Mouse (Mus musculus): ENCODE data around the gene Hoxa1.

Hoxa1 gene

DNA sequence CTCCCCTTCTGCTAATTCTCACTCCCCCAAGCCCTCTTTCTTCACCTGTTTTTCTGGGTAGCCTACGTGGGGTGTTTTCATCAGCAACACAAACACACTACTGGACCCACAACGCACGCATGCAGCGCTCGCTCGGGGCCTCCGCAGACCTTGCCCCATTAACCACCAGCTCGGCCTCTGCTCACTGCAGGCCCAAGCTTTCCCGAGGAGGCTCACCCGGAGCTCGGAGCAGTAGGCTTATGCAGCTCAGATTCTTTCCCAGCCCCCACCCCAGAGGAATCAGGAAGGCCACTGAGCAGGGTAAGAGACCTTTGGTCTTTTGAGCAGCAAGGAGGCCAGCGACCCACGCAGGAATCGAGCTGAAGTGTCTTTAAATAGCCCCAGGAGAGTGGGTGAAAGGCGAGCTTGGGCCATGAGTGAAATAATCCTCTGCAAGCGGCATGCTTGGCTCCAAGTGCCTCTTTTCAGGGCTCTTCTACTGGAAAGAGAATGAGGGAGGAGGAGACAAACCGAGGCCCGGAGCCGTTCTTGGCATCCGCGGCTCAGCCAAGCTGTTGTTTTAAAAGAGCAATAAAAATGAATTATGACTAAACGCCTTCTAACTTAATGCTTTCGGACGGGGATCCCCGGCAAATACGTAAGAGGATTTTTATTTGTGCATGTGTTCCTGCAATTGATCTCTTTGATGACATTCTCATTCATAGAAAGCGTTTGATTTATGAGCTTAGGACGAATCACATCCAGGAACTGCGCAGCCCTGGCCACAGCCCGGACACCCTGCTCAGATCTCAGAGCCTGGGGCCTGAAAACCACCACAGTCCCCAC lies 2.6 kb upstream of the Hoxa1 start:
- peak; percentile 50 for DNase-seq (ENCODE audit: extremely low read depth, insufficient read length, low spot score)

DNA sequence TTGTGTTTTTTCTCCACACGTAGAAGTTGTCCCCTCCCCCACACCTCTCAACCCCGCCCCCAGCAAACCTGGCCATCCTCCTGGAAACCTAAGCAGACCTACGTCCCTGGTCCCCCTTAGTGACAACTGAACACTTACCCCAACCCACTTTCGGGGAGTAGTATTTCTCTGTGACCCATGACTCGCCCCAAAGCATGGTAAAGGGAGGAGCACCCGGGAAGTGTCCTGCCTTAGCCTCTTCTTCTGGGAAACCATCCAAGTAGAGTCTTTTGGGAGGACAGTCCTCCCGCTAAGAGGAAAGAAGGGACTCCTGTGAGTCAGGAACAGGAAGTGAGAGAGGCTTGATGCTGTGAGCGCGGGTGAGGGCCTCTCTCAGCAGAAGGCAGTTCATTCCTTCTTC lies 1.9 kb upstream of the Hoxa1 start:
- DNase-seq (ENCODE audit: extremely low read depth, insufficient read length, low spot score), result peak; percentile 67

DNA sequence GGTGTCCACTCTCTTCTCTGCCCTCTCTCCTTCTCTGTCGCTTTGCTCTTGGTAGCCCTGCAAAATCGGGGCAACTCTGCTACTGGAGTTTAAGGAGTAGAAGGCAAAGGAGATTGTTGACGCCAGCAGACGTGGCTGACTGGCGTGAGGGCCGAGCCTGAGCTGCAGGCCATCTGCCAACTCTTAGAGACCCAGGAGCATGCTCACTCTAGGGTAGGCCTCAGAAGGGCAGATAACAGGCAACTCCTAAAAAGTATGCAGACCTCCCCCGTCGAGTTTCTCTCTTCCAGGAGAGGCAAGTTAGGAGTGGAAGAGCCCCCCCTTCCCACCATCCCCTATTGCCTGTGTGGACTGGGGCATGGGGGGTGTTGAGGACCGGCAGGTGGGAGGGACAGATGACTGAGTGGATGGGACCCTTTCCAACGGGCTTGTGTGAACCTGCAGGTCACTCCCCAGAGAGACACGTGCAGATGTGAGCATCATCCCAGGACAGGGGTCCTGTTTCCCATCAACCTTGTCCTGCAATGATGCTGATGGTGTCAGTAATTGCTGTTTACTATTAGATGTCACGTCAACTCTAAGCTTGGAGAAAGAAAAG lies 1.1 kb upstream of the Hoxa1 start:
- peak; percentile 61 for DNase-seq (ENCODE audit: extremely low read depth, insufficient read length, low spot score)

DNA sequence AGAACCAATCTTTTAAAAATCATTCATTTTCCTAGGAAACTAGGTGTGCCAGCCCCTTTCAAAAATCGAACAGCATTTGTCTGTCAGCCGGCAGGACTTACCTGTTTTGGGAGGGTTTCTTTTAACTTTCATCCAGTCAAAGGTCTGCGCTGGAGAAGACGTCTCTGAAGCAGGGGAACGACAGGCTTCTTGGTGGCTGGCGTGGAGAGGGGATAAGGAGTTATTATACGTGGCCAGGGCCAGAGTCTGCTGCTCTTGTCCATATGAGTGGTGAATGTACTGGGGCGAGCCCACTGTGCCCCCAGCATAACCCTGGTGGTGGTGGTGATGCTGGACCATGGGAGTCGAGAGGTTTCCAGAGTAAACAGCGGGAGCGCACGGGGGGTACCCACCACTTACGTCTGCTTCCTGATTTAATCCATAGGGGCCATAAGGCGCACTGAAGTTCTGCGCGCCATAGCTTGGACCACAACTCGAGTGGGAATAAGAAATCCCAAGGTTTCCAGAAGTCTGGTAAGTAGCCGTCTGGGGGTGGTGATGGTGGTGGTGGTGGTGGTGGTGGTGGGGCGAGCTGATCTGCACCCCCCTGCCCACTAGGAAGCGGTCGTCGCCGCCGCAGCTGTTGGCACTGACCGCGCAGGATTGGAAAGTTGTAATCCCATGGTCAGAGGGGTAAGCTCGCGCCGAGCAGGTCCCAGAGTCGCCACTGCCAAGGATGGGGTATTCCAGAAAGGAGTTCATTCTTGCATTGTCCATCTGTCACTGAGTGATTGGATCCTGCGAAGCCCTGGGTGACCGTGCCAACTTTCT lies 446 bp downstream of the Hoxa1 start:
- no peak for DNase-seq (ENCODE audit: extremely low read depth, insufficient read length, low spot score)

DNA sequence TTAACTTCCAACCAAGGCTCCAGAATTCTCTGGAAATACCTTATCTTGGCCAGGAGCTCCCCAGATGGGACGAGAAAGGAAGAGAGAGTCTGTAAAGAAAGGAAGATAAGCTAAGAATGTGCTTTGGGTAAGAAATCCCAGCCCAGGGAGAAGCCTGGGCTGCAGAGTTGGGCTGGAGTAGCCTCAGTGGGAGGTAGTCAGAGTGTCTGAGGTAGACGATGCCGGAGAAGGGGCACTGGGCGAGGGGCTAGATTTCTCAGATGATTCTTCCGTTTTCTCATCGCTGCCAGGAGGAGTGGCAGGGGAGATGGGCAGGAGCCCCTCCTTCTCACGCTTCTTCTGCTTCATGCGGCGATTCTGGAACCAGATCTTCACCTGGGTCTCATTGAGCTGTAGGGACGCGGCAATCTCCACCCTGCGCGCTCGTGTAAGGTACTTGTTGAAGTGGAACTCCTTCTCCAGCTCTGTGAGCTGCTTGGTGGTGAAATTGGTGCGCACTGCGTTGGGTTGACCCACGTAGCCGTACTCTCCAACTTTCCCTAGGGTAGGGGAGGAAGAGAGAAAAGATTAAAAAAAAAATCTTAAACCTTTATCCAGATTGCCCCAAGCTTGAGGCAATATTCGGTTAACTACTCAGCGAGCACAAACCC lies 1.4 kb downstream of the Hoxa1 start:
- DNase-seq (ENCODE audit: extremely low read depth, insufficient read length, low spot score), result no peak

DNA sequence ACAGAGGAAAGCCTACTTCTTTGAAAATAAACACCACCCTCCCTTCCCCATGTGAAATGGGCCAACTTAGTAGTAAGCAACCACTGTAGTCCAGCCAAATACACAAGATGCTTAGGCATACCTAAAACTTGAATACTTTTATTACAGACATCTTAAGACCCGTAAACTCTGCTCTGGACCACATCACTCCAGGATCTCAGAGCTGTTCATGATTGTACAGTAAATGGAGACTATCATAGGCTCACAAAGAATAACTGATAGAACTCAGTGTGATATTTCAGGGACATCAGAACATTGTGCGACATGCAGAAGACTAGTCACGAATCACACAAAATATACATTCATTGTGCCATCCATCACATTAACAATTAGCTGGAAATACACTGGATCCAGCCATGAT lies 2.6 kb downstream of the Hoxa1 start:
- no peak for DNase-seq (ENCODE audit: extremely low read depth, insufficient read length, low spot score)

DNA sequence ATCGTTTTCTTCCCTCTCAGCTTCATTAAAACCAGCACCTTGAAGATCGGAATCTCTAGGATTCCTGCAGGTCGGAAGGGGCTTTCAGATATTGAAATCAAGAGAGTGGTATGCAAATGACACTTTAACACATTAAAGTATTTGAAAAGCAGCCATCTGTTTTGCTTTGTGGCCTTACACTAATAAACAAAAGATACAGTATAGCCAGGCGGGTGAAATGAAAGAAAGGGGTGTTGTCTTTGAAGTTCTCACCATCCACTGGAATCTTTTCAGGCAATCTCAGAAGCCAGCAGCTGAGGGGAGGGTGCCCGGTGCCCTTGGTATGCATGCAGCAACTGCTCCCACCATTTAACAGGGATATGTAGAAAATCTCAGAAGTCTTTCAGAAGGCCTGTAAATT lies 4.1 kb downstream of the Hoxa1 start:
- DNase-seq (ENCODE audit: extremely low read depth, insufficient read length, low spot score), result no peak

DNA sequence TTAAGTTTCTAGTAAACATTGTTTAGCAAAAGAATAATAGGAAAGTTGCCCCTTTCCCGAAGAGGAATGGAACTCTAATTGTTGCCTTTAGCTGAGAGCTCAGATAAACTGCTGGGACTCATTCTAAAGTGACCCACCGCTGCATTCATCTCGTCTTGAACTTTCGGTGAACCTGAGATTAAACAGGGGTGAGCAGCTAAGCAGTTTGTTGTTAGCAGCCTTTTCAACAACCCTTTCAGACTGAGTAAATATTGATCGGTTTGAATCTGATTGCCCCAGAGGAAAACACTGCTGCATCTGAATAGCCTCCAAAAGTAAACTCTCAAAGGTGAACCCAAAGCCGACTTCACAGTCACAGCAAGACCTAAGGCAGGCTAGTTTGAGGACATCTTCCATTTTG lies 4.8 kb downstream of the Hoxa1 start:
- DNase-seq (ENCODE audit: extremely low read depth, insufficient read length, low spot score), result no peak

DNA sequence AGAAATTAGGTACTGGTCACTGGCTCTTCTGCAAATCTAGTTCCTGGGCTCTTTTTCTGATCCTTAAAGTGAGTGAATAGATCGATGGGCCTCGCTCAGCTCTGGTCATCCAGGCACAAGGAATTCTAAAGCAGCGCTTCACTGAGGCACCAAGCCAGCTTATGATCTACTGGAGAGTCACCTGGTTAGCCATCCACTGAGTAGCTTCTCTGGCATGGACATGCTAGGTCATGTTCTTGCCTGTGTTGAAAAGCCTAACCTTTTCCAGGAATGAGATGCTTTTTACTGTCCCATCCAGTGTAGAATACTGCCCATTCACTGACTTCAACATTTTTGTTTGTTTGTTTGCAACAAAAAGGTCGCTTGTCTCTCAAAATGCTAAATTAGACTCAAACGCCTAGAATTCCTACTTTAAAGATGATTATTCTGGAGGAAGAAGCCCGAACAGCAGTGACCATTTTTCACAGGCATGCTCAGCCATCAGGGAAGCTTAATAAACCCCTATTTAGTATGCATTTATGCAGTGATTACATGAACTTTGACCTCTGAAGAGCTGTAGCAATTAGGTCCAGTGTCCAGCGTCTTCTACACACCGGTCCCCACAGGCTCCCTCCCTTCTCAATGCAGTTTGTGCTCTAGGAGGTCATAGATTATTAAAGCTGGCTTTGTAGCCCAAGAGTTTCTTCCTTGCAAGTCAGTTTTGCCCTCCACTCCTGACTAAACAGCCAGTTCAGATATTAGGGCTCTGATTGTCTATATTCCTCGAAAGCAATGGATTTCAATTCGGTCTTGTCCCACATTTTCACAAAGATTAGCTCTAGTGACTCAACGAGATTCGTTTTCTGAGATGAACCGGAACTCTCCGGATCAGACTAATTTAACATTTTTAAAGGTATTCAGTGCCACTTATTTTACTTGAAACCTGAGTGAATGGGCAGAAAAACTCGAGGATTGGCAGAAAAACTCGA lies 5.6 kb downstream of the Hoxa1 start:
- no peak for DNase-seq (ENCODE audit: extremely low read depth, insufficient read length, low spot score)

DNA sequence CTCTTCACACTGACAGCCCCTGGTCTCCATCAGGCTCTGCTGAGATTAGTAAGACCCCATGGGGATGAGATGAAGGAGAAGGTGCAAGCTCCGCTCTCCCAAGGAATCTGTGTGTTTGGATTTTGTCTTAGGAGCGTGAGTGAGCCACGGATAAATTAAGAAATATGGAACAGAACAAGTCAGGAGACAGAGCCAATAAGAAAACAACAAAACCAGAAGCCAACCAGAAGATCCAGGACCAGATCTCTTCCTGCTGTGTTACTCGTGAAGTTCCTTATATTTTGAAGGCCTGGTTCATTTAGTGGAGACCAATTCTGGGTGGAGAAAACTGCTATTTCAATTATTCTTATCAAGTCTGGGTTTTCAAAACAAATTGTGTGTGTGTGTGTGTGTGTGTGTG lies 6.5 kb downstream of the Hoxa1 start:
- DNase-seq (ENCODE audit: extremely low read depth, insufficient read length, low spot score), result no peak

DNA sequence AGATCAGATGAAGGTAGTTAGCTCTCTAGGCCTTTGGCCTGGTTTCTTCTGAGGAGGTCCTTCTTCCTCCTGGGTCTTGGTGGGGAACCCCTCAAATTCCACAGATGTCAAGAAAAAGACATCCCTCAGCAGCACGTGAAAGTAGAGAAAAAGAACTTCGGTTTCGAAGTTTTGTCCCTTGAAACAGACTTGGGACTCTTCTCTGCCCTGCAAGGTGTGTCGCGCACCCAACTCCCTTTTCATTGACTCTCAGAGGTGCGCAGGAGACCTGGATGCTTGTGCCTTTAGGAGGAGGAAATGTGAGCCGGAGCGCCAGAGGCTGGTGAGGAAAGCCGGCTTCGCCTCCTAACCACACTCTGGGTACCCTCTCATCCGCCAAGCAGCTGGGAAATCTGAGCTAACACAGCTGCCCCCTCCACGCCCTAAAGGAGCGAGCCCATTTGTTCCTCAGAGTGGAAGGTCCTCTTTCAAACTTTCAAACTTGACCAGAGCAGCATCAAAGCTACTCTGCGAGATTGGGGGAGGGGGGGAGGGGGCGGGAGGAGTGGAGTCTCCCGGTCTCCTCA lies 7.6 kb downstream of the Hoxa1 start:
- peak; percentile 28 for DNase-seq (ENCODE audit: extremely low read depth, insufficient read length, low spot score)

DNA sequence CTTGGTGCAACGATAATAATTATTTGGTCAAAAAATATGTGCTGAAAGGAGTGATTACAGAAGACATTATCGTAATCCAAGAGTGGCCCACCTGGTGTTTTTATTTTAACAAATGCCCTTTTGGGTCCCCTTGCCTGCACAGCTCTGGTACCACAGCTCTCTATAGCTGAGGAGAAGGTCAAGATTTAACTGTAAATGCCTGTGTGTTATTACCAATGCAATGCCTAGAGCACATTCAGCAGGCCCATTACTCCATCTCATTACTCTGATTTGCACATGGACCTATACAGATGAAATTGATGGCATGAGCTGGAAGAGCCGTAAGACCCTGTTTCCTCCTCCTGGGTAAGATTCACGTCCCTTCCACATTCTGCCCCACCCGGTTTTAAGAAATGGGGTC lies 19.0 kb downstream of the Hoxa1 start:
- no peak for DNase-seq (ENCODE audit: extremely low read depth, insufficient read length, low spot score)

DNA sequence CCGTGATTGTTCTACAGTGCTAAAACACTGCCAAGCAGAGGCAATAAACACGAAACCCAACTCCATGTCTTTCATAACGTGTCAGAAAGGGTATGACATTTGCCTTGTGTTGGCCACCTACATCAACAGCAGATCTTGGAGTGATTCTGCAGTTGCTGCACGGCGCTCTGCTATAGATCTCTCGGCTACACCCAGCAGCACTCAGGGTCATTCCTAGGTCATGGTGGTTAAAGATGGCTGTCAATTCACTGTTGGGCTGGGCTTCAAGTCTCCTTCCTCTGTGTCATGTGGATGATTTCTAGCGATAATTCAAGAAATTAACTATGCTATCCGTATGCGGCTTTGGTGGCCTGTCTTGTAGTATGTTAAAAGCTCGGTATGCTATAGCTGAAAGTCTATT lies 19.5 kb downstream of the Hoxa1 start:
- DNase-seq (ENCODE audit: extremely low read depth, insufficient read length, low spot score), result no peak

DNA sequence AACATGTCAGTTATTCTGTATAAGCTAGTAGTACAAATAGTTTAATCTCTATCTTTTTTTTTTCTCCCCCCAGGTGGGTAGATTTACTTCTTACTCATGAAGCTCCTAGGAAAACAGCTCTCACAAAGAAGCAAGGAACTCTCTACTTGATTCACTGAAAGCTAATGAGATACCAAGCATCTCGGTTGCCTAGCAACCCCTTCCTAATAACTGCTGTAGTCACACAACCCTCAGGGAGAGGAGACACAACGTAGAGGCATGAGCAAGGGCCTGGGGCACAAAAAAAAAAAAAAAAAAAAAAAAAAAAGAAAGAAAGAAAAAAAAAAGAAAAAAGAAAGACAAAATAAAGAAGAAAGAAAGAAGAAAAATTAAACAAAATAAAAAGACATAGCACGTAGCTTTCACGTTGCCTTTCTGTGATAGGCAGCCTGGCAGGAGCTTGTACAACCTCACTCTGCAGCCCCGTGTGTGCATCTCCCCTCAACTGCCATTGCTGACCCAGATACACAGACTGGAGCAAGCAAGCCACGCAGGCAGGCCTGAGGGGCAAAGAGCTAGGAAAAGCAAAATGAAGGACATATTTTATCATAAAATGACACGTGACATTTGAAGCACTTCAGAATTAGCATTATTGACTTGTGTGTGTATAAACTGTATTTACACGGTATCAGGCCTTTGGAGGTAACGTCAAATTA lies 20.1 kb downstream of the Hoxa1 start:
- no peak for DNase-seq (ENCODE audit: extremely low read depth, insufficient read length, low spot score)

DNA sequence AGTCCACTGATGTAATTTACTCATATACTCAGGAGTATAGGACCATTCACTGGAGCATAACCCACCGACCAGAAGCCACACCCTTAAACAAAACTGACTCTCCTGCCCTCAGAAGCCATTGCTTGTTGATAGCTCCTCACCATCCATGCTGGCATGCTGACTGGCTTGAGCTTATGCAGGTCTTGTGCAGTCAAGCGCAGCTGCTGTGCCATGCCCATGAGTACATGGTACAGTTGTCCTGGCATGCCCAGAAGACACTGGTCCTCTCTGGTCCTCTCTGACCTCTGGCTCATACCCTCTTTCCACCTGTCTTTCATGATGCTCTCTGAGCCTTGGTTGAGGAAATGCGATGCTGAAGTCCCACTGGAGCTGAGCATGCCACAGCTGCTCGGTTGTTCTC lies 34.4 kb downstream of the Hoxa1 start:
- no peak for DNase-seq (ENCODE audit: extremely low read depth, insufficient read length, low spot score)

DNA sequence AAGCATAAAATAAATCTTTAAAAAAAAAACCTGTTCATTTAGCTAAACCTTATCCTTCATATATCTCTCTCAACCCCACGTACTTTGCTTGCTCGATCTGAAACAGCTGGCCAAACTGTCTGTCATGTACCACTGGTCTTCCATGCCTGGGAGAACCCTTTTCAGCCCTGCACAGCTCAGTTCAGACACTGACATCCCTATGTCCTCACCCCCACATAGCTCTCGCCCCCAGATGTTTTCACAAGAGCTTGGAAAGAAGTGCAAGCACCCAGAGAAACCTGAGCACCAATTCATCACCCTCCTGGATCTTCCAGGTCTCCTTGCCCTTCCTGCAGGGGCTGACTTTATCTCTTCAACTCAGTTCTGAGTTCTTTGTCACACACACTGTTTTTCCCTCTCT lies 36.9 kb downstream of the Hoxa1 start:
- no peak for DNase-seq (ENCODE audit: extremely low read depth, insufficient read length, low spot score)

DNA sequence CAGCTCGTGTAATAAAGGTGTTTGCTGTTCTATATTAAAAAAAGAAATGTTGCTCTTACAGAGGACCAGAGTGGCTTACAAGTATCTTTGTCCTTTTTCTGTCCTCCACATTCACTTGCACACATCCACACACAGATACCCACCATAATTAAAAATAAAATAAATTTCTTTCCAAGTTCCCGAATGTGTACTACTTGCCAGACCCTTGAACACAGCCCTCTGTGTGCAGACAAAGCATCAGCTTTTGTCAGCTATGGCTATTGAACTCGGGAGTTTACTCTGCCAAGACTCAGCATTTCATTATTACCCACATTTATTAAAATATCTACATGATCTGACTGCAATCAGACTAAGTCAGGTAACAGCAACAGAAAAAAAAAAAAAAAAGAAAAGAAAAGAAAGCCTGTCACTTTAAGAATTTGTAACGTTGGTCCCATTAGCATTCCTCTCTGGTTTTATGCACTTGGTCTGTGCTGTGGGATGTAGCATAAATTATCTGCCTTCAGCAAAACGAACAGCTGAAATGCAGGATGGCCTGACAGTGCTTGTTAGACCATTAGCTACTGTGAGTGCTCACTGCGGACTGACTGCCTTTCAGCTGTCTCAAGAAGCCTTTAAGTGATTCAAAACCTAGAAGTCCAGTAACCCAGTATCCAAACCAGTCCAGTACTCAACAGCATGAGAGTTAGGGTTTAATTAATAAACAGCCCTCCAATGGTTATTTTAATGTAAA lies 39.0 kb downstream of the Hoxa1 start:
- no peak for DNase-seq (ENCODE audit: extremely low read depth, insufficient read length, low spot score)

DNA sequence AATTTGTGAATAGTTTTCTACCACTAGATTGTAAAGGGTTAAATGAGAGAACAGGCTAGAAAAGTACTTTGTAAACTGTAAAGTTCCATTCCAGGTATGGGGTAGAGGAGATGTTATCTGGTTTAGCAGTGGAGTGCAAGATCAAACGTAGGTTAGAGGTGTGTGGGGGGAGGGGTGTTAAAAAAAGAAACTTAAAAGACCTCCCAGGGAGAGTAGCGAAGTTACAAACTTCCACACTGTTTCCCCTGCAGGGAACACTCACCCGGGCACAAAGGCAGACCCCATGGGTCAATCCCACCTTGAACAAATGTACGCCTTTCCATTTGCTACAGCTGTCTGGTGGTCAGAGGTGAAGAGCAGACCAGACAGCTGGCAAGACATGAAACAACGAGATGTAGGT lies 42.2 kb downstream of the Hoxa1 start:
- DNase-seq (ENCODE audit: extremely low read depth, insufficient read length, low spot score), result no peak

DNA sequence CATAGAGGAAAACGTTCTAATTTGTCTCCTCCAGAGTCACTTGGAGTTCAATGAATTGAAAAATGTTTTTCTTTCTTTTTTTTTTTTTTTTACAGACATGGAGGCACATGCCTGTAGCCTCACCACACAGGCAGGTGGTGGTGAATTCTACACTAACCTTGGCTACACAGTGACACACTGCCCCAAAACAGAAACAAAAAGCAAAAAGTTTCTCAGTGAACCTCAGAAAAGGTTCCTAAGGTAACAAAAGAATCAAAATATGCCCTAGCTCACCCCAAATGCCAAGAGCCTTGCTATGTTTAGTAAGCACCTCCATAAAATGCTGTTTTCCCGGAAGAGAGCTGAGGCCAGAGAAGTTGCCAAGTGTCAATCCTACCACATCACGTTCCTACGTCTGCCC lies 46.3 kb downstream of the Hoxa1 start:
- no peak for DNase-seq (ENCODE audit: extremely low read depth, insufficient read length, low spot score)
